Mouse (Mus musculus): ENCODE results near the gene Gcn1l1. TPM values are rescaled to one million over a fixed set of nuclear protein-coding genes. Genes with fewer than 3 reads are reported as not detected.

The Gcn1l1 gene
- polyA plus RNA-seq, 1 experiment from 2014 or later: 29.3 TPM

GRCm38 (mm10) chr5:115670406-115670805 lies 105.4 kb downstream of the Gcn1l1 start:
- Histone ChIP-seq H3K4me3 (ENCODE audit: low read depth, low read length) (no peak overlapping the region), H3K27me3 (ENCODE audit: control insufficient read depth, insufficient read depth, low read length) (no peaks in the 10 kb centered on the region), H3K27ac (replicated peaks; ENCODE audit: low read depth, low read length) (no peak overlapping the region), H3K4me1 (ENCODE audit: control insufficient read depth, insufficient read depth, low read length) (no peaks in the 10 kb centered on the region), H3K9me3 (replicated peaks; ENCODE audit: control insufficient read depth, low read length) (no peaks in the 10 kb centered on the region), H3K9ac (replicated peaks; ENCODE audit: low read length) (no peak overlapping the region), H3K36me3 (replicated peaks; ENCODE audit: control insufficient read depth, insufficient read depth, low read depth, low read length) (no peaks in the 10 kb centered on the region), H3K4me2 (ENCODE audit: low read depth, low read length) (no peak overlapping the region)
- WGBS: 75% methylated on average over 2 of the region's 2 CpGs
- ATAC-seq (replicated peaks; ENCODE audit: insufficient number of reproducible peaks, low FRiP score, low TSS enrichment, low read depth) (no peak), DNase-seq (ENCODE audit: low spot score) (no peak)

- H3K4me1 ChIP-seq (ENCODE audit: control insufficient read depth, insufficient read depth, low read length): no peaks in the 10 kb centered on the region
- ATAC-seq (replicated peaks; ENCODE audit: insufficient number of reproducible peaks, low FRiP score, low TSS enrichment, low read depth): no peak
- H3K9me3 ChIP-seq (replicated peaks; ENCODE audit: control insufficient read depth, low read length): no peaks in the 10 kb centered on the region
- no peak overlapping the region for H3K4me3 ChIP-seq (ENCODE audit: low read depth, low read length)
- DNase-seq (ENCODE audit: low spot score): no peak
- no peak overlapping the region for H3K27ac ChIP-seq (replicated peaks; ENCODE audit: low read depth, low read length)
- no peak overlapping the region for H3K4me2 ChIP-seq (ENCODE audit: low read depth, low read length)
- 74% methylated on average over 8 of the region's 8 CpGs for WGBS
- no peaks in the 10 kb centered on the region for H3K27me3 ChIP-seq (ENCODE audit: control insufficient read depth, insufficient read depth, low read length)
- no peak overlapping the region for H3K9ac ChIP-seq (replicated peaks; ENCODE audit: low read length)
- no peaks in the 10 kb centered on the region for H3K36me3 ChIP-seq (replicated peaks; ENCODE audit: control insufficient read depth, insufficient read depth, low read depth, low read length)
These were observed 106.8 kb downstream of the Gcn1l1 start for GRCm38 (mm10) chr5:115671846-115672245.

Small RNA genes within 50 kb of the gene (microRNA-seq; reads per million reads assigned to microRNA genes)
- not detected for gene Mir7029 (ENCODE audit: borderline number of aligned reads)
- not detected for gene Mir7030 (ENCODE audit: borderline number of aligned reads)

Other genes with a start within 250 kb of the Gcn1l1 start
- 376 and 390 TPM in 2 replicates for gene Srsf9, start 238.1 kb upstream of the Gcn1l1 start, polyA plus RNA-seq (2014; fragmentation: Nextera tagmentation; extraction: Ambion mirVana)
- gene Gatc, start 224.1 kb upstream of the Gcn1l1 start, polyA plus RNA-seq (2014; fragmentation: Nextera tagmentation; extraction: Ambion mirVana): 37.0 and 38.8 TPM in 2 replicates
- 66.7 and 68.9 TPM in 2 replicates for gene Triap1, start 224.0 kb upstream of the Gcn1l1 start, polyA plus RNA-seq (2014; fragmentation: Nextera tagmentation; extraction: Ambion mirVana)
- gene Cox6a1, start 216.3 kb upstream of the Gcn1l1 start, polyA plus RNA-seq (2014; fragmentation: Nextera tagmentation; extraction: Ambion mirVana): 569 and 629 TPM in 2 replicates
- gene Msi1, start 135.7 kb upstream of the Gcn1l1 start, polyA plus RNA-seq (2014; fragmentation: Nextera tagmentation; extraction: Ambion mirVana): 52.4 and 53.9 TPM in 2 replicates
- not detected in 2 replicates for gene Pla2g1b, start 99.0 kb upstream of the Gcn1l1 start, polyA plus RNA-seq (2014; fragmentation: Nextera tagmentation; extraction: Ambion mirVana)
- 12.7 and 17.2 TPM in 2 replicates for gene Sirt4, start 80.5 kb upstream of the Gcn1l1 start, polyA plus RNA-seq (2014; fragmentation: Nextera tagmentation; extraction: Ambion mirVana)
- 12.9 and 13.8 TPM in 2 replicates for gene Pxn, start 58.6 kb upstream of the Gcn1l1 start, polyA plus RNA-seq (2014; fragmentation: Nextera tagmentation; extraction: Ambion mirVana)
- gene Rplp0, start 5.8 kb upstream of the Gcn1l1 start, polyA plus RNA-seq (2014; fragmentation: Nextera tagmentation; extraction: Ambion mirVana): 1,437 and 1,529 TPM in 2 replicates
- gene Rab35, start 66.7 kb downstream of the Gcn1l1 start, polyA plus RNA-seq (2014; fragmentation: Nextera tagmentation; extraction: Ambion mirVana): 17.6 and 21.1 TPM in 2 replicates
- 6.8 and 8.6 TPM in 2 replicates for gene Bicdl1, start 166.4 kb downstream of the Gcn1l1 start, polyA plus RNA-seq (2014; fragmentation: Nextera tagmentation; extraction: Ambion mirVana)

Data from embryonic facial prominence, embryonic 11.5 days (tissue).